Mouse (Mus musculus) brain, embryonic 14.5 days (tissue): ENCODE measurements around the gene Snrpb2.

Experiments
- CTCF ChIP-seq: fragments of 200-500 bp; IDR thresholded peaks from 2 replicates; pipeline ENCODE4 v1.5.1; 2012; ENCODE audit warnings: inconsistent platforms, mild to moderate bottlenecking, moderate library complexity, borderline replicate concordance; ENCODE audit not compliant: insufficient read depth, insufficient read length; ENCODE audit errors: extremely low read depth
- POLR2A ChIP-seq: fragments of 200-500 bp; IDR thresholded peaks from 2 replicates; pipeline ENCODE4 v1.6.1; 2012; ENCODE audit warnings: mild to moderate bottlenecking, inconsistent platforms, borderline replicate concordance; ENCODE audit not compliant: poor library complexity, insufficient read depth, insufficient read length, severe bottlenecking; ENCODE audit errors: extremely low read depth

DNA sequence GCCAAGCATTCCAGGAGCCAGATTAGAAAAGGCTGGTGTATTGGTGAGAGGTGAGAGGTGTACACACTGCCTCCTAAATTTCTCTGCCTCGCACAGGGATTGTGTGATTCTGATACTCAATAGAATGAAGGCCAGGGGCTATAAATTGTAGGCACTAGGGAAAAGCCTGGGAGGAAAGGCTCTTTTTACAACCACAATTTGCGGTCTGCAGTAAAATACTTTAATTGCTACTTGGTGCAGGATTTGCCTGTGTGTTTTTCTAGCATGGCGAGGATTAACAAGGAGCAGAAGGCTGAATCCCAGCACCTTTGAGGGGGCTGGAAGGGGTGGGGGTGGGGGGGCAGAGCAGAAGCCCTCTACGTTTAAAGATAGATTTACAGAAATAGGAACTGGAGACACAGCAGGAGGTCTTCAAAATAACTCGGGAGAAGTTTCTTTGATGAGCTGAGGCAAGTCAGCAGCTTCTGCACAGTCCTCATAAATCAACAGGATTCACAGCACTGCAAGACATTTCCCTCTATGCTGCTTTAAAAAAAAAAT is 44.2 kb upstream of the Snrpb2 start:
- TF ChIP-seq CTCF (no peak), POLR2A (no peak)
